Mouse (Mus musculus): ENCODE measurements around the gene Fbxo47. TPM values are rescaled to one million over a fixed set of nuclear protein-coding genes. Genes with fewer than 3 reads are reported as not detected.
A peak's percentile ranks its signal among the peaks of the same experiment; 100 is the strongest.
"Not testable (repeated sequence)": the region's sequence is repeated elsewhere in the genome, so short reads cannot be mapped to it uniquely, and the experiment has no call there.

Gene Fbxo47
- total RNA-seq, 4 experiments from 2014 or later, result 1.9 to 4.6 (median 2.4) TPM

DNA sequence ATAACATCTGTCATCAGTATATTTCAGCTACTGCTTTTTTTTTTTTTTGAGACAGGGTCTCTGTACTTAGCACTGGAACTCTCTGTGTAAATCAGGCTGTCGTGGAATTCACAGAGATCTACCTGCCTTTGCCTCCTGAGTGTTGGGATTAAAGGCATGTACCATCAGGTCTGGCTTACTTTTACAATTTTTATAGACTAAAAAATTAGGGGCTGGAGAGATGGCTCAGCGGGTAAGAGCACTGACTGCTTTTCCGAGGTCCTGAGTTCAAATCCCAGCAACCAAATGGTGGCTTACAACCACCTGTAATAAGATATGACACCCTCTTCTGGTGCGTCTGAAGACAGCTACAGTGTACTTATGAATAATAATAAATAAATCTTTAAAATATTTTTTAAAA, 3.6 kb downstream of the Fbxo47 start:
- DNase-seq (ENCODE audit: low spot score in 2 of 2), result no peak

DNA sequence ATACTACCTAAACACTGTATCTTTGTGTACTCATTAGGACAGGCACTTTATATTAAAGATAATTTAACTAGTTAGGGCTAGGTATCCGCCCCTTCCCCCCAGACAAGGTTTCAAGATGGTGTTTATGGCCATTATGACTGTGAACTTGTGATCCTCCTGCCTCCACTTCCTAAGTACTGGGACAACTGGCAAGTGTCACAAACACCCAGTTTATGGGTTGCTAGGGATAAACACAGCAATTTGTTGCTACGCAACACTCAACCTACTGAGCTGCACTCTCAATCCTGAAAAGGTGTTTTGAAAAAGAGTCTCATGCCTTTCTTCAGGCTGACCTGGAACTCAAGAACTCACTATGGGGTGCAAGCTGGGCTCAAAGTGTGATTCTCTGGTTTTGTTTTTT, 6.6 kb downstream of the Fbxo47 start:
- no peak for DNase-seq (ENCODE audit: low spot score in 2 of 2)

DNA sequence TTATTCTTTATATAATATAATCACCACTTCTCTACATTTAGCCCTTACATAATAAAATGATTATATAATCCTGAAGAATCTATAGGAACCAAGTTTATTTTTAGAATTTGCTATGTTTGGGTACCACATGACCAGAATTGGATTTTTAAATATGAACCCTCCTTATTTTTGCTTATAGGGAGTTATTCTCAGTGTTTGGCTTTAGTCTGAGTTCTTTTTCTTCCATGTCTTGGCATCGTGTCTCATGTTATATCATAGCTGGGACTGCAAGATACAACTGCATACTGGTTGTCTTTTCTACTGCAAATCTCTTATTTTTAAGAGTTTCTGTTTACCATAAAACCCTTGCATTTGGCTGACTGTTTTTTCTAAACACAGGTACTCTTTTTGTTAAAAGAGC, 9.6 kb downstream of the Fbxo47 start:
- no peak for DNase-seq (ENCODE audit: low spot score in 2 of 2)

DNA sequence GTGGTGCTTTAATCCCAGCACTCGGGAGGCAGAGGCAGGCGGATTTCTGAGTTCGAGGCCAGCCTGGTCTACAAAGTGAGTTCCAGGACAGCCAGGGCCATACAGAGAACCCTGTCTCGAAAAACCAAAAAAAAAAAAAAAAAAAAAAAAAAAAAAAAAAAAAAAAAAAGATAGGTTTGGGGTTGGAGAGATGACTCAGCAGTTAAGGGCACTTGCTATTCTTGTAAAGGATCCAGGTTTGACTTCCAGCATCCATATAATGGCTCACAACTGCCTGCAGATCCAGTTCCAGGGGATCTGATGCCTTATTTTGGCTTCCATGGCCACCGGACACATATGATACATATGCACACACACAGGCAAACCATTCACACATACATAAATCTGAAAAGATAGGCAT, 11.6 kb downstream of the Fbxo47 start:
- not testable (repeated sequence) for DNase-seq (ENCODE audit: low spot score in 2 of 2)

GRCm38 (mm10) chr11:97867591-97867990, 16.4 kb downstream of the Fbxo47 start:
- no peak for DNase-seq (ENCODE audit: low spot score in 2 of 2)

- DNase-seq (ENCODE audit: low spot score in 2 of 2), result no peak
These were observed 17.7 kb downstream of the Fbxo47 start for GRCm38 (mm10) chr11:97866091-97866888.

GRCm38 (mm10) chr11:97865421-97865820, 18.5 kb downstream of the Fbxo47 start:
- no peak for DNase-seq (ENCODE audit: low spot score in 2 of 2)

GRCm38 (mm10) chr11:97862148-97862547, 21.8 kb downstream of the Fbxo47 start:
- no peak for DNase-seq (ENCODE audit: low spot score in 2 of 2)

DNA sequence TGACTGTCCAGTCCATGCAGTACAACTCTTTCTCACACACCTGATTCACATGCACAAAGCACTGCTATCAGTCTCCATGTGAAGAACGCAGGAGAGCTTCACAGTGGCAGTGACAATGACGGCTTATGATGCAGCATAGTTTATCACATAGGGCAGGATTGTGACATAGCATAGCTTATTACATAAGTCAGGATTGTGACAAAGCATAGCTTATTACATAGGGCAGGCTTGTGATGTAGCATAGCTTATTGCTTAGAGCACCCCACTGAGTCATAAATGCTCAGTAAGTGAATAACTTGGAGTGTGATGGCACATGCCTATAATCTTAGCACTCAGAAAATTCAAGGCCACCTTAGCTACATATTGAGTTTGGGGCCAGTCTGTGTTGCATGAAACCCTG, 28.5 kb downstream of the Fbxo47 start:
- no peak for DNase-seq (ENCODE audit: low spot score in 2 of 2)

- no peak for DNase-seq (ENCODE audit: low spot score in 2 of 2)
These were observed 32.4 kb downstream of the Fbxo47 start for GRCm38 (mm10) chr11:97851601-97852000.

GRCm38 (mm10) chr11:97850367-97850766, 33.6 kb downstream of the Fbxo47 start:
- no peak for DNase-seq (ENCODE audit: low spot score in 2 of 2)

- no peak for DNase-seq (ENCODE audit: low spot score in 2 of 2)
These were observed 42.0 kb downstream of the Fbxo47 start for GRCm38 (mm10) chr11:97842001-97842400.

DNA sequence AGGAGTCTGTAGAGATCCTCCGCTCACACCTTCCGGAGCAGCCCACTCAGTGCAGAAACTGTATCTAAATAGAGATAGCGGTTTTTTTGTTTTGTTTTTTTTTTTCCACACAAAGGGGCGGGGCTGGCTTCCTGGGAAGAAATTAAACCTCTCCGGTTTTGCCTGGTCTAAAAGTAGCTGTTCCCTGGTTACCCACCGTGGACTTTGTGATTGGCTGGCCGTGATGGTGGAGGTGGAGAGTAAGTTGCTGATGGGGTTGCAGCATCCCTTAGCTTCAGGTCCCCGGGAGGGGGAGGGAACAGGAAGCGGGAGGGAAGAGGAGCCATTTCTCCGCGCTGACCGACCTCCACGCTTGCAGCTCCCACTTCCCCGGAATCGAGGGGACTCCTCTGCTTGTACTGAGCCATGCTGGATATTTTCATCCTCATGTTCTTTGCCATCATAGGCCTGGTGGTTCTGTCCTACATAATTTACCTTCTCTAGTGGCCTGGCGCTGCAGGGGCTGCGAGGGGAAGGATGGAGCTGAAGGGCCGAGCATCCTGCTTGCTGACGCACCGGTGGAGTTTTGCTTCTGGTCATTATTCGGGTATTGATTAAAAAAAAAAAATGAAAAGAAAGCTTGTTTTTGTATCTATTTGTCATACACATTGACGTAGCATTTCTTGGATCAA, 42.8 kb downstream of the Fbxo47 start:
- peak; percentile 91 to 93 for DNase-seq (ENCODE audit: low spot score in 2 of 2)

GRCm38 (mm10) chr11:97840539-97840954, 43.4 kb downstream of the Fbxo47 start, which contains the start of gene B230217C12Rik:
TSS of gene B230217C12Rik (plus strand) at chr11:97840780.
- no peak for DNase-seq (ENCODE audit: low spot score in 2 of 2)

- no peak for DNase-seq (ENCODE audit: low spot score in 2 of 2)
These were observed 43.8 kb downstream of the Fbxo47 start for GRCm38 (mm10) chr11:97840135-97840490.

- DNase-seq (ENCODE audit: low spot score in 2 of 2), result no peak
These were observed 44.4 kb downstream of the Fbxo47 start for GRCm38 (mm10) chr11:97839441-97840134.

GRCm38 (mm10) chr11:97838779-97839440, 45.0 kb downstream of the Fbxo47 start:
- no peak for DNase-seq (ENCODE audit: low spot score in 2 of 2)

- no peak for DNase-seq (ENCODE audit: low spot score in 2 of 2)
These were observed 46.3 kb downstream of the Fbxo47 start for GRCm38 (mm10) chr11:97837641-97838149.

DNA sequence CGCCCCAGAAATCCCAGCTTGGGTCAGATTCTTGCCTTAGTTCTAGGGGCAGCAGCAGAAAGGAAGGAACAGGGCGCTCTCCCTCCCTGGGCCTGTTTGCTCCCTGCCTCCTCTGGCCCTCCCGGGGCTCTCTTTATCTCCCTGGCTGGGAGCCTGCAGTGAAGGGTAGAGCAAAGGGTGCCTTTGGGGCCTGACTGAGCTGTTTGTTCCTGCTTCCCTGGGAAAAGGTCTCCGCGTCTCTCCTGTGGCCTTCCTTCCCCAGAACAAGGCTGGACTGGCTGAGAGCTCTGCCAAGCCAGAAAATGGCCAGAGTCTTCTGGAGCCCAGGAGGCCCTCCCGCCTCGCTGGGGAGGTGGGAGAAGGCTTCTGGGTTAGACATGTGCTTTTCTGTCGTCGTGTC, 46.9 kb downstream of the Fbxo47 start:
- DNase-seq (ENCODE audit: low spot score in 2 of 2), result not testable (repeated sequence)

GRCm38 (mm10) chr11:97836541-97836940, 47.4 kb downstream of the Fbxo47 start:
- no peak for DNase-seq (ENCODE audit: low spot score in 2 of 2)

GRCm38 (mm10) chr11:97833352-97833751, 50.6 kb downstream of the Fbxo47 start:
- no peak for DNase-seq (ENCODE audit: low spot score in 2 of 2)

Measured in layer of hippocampus, adult 8-10 months (tissue).